Mouse (Mus musculus) CD4-positive, CD25-positive, alpha-beta regulatory T cell, adult 4 months (primary cell): ENCODE data around the gene Upp2. TPM values are rescaled to one million over a fixed set of nuclear protein-coding genes. Genes with fewer than 3 reads are reported as not detected.

Experiments
- ATAC-seq: one replicate; pipeline ENCODE4 v1.8.0; 2017
- polyA plus RNA-seq, 2 experiments: library from polyadenylated mRNA; unstranded; fragments of 100-300 nt; shearing (Covaris generic); gene quantifications; one replicate each; pipeline ENCODE4 v1.2.1; 2017

The Upp2 gene
- polyA plus RNA-seq, 2 experiments from 2014 or later, result not detected

GRCm38 (mm10) chr2:58697501-58697900 is 130.4 kb downstream of the Upp2 start:
- no peak for ATAC-seq

- no peak for ATAC-seq
Measured at GRCm38 (mm10) chr2:58699931-58700330, 132.8 kb downstream of the Upp2 start.

- no peak for ATAC-seq
Measured at GRCm38 (mm10) chr2:58700354-58700753, 133.3 kb downstream of the Upp2 start.

GRCm38 (mm10) chr2:58701627-58702026 is 134.5 kb downstream of the Upp2 start:
- ATAC-seq, result no peak

GRCm38 (mm10) chr2:58703226-58703625 is 136.1 kb downstream of the Upp2 start:
- no peak for ATAC-seq

GRCm38 (mm10) chr2:58703646-58704045 is 136.5 kb downstream of the Upp2 start:
- no peak for ATAC-seq

- no peak for ATAC-seq
Measured at GRCm38 (mm10) chr2:58704576-58704975, 137.5 kb downstream of the Upp2 start.

GRCm38 (mm10) chr2:58707676-58708075 is 140.6 kb downstream of the Upp2 start:
- ATAC-seq, result no peak

- no peak for ATAC-seq
Measured at GRCm38 (mm10) chr2:58710234-58710633, 143.1 kb downstream of the Upp2 start.

- ATAC-seq, result no peak
Measured at GRCm38 (mm10) chr2:58711049-58711448, 144.0 kb downstream of the Upp2 start.

- no peak for ATAC-seq
Measured at GRCm38 (mm10) chr2:58711491-58711890, 144.4 kb downstream of the Upp2 start.

- ATAC-seq, result no peak
Measured at GRCm38 (mm10) chr2:58711935-58712334, 144.8 kb downstream of the Upp2 start.

GRCm38 (mm10) chr2:58717898-58718297 is 150.8 kb downstream of the Upp2 start:
- no peak for ATAC-seq

GRCm38 (mm10) chr2:58737192-58737820 is 170.2 kb downstream of the Upp2 start:
- ATAC-seq, result no peak

GRCm38 (mm10) chr2:58741213-58741612 is 174.1 kb downstream of the Upp2 start:
- ATAC-seq, result no peak

- ATAC-seq, result no peak
Measured at GRCm38 (mm10) chr2:58742026-58742425, 174.9 kb downstream of the Upp2 start.

GRCm38 (mm10) chr2:58743446-58743845 is 176.3 kb downstream of the Upp2 start:
- ATAC-seq, result no peak

- ATAC-seq, result no peak
Measured at GRCm38 (mm10) chr2:58747483-58748229, 180.6 kb downstream of the Upp2 start.

GRCm38 (mm10) chr2:58748296-58748695 is 181.2 kb downstream of the Upp2 start:
- no peak for ATAC-seq

GRCm38 (mm10) chr2:58752891-58753290 is 185.8 kb downstream of the Upp2 start:
- ATAC-seq, result no peak

GRCm38 (mm10) chr2:58754736-58755135 is 187.6 kb downstream of the Upp2 start:
- ATAC-seq, result no peak

- ATAC-seq, result no peak
Measured at GRCm38 (mm10) chr2:58758081-58758480, 191.0 kb downstream of the Upp2 start.

GRCm38 (mm10) chr2:58759676-58760075 is 192.6 kb downstream of the Upp2 start:
- no peak for ATAC-seq

- ATAC-seq, result no peak
Measured at GRCm38 (mm10) chr2:58765141-58765540, 198.0 kb downstream of the Upp2 start.
